Mouse (Mus musculus): ENCODE measurements around the gene Rita1. TPM values are rescaled to one million over a fixed set of nuclear protein-coding genes. Genes with fewer than 3 reads are reported as not detected.

The Rita1 gene
- polyA plus RNA-seq, 1 experiment from 2014 or later = 9.6 TPM

DNA sequence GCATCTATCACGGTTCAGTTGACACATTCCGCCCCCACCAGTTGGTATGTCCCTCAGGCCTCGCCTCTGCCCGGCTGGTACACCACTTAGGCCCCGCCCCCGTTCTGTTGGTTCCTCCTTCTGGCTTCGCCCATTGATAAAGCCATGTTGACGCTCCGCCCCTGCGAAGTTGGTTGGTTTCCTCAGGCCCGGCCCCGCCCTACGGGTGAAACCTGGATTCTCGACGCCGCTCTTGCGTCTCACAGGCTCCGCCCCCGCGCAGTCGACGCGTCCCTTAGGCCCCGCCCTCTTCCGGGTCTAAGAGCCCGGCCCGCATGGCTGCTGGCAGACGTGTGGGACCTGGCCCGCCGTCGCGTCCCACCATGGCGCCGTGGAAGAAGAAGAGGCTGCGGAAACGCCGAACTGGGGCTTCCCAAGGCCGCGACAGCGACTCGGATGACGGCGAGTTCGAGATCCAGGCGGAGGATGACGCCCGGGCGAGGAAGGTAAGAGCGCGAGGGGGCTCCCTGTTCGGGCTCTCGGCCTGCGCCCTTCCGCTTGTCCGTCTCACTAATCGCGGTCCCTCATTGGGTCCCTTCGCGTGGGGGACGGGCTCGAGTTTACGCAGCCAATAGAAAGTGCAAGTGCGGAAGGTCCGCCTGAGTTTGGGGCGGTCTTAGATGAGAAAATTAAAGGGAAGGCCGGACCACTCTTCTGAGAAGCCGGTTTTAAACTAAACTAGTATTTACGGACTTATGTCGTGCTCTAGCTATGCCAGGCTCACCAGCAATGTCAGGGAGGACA, 624 bp upstream of the Rita1 start:
- peak overlapping the region; percentile 88 for H3K9ac ChIP-seq
- peaks cover 20% of the 10 kb centered on the region for H3K4me1 ChIP-seq
- no peaks in the 10 kb centered on the region for H3K27me3 ChIP-seq (replicated peaks)
- H3K27ac ChIP-seq (replicated peaks) = peak overlapping the region; percentile 81
- ATAC-seq (ENCODE audit: extremely low read depth, insufficient number of reproducible peaks, low FRiP score, low TSS enrichment) = peak; percentile 92
- peak overlapping the region; percentile 87 for H3K4me2 ChIP-seq
- H3K36me3 ChIP-seq = peaks cover 38% of the 10 kb centered on the region
- H3K9me3 ChIP-seq = peaks cover 5% of the 10 kb centered on the region; the same call in 1 of the 2 replicates
- peak overlapping the region; percentile 74 for H3K4me3 ChIP-seq
- under 1% methylated on average over 69 of the region's 69 CpGs for WGBS

DNA sequence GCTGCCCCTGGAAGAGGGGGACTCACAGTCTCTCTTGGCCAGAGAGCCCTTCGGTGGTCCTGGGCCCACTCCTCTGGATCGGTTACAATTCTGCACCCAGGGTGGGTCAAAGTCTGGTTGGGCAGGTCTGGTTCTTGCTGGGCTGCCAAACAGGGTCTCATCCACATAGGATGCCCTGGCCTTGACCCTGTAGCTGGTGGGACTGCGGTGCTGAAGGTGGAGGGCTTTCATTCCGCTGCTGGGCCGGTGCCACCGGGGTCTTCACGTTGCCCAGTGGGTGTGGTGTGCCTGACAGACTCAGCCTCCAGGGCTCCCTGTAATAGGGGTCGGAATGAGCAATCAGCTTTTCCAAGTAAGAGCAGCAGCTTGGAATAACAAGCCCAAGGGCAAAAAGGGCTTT, 973 bp downstream of the Rita1 start:
- H3K4me1 ChIP-seq = peaks cover 20% of the 10 kb centered on the region
- peak overlapping the region; percentile 79 for H3K9ac ChIP-seq
- no peaks in the 10 kb centered on the region for H3K27me3 ChIP-seq (replicated peaks)
- peaks cover 27% of the 10 kb centered on the region for H3K36me3 ChIP-seq
- no peak for ATAC-seq (ENCODE audit: extremely low read depth, insufficient number of reproducible peaks, low FRiP score, low TSS enrichment)
- 55% methylated on average over 8 of the region's 8 CpGs for WGBS
- H3K27ac ChIP-seq (replicated peaks) = peak overlapping the region; percentile 75
- H3K4me2 ChIP-seq = peak overlapping the region; percentile 87
- peaks cover 5% of the 10 kb centered on the region; the same call in 1 of the 2 replicates for H3K9me3 ChIP-seq
- H3K4me3 ChIP-seq = peak overlapping the region; percentile 74

DNA sequence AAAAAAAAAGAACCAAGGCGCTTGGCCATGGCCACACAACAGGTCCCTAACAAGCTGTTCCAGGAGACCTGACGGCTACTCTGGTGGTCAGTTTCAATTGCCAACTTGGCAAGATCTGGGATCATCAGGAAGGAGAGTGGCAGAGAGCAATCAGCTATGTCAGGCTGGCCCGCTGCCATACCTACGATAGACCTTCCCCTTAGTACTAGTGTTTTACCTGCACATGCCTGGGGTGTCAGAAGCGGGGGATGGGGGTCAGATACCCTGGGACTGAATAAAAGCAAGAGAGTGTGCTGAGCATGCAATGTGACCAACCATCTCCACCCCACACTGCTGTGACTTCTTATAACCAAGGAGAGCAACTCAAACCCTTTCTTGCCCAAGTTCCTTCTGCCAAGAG, 1.5 kb downstream of the Rita1 start:
- 0 out of 2 replicates have a peak overlapping the region, but pooled peaks have one; percentile 74 for H3K4me3 ChIP-seq

DNA sequence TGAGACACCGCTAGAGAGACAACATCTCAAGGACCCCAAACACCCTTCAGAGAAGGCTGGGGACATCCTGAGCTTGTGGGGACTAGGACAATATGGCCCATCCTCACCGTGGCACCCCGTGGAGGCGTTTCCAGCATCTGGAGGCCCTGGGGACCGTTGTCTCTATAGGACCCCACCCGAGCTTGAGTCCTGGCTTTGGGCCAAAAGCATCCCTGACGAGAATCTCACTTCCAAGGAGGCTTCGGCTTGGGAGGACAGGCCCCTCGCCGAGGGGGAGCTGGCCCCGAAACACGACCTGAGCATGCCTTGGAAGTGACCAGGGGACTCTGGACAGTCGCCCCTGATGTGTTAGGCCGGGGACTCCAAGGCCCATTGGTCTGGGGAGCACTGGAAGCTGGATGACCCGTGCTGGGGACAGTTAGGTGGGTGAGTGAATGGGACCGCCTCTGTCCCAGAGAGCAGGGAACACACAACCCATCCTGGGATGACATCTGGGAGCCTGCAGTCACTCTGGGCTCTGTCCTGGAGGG, 3.1 kb downstream of the Rita1 start:
- Histone ChIP-seq H3K4me1 (peaks cover 25% of the 10 kb centered on the region), H3K36me3 (peaks cover 14% of the 10 kb centered on the region), H3K4me2 (no peak overlapping the region), H3K27me3 (replicated peaks) (no peaks in the 10 kb centered on the region), H3K4me3 (no peak overlapping the region), H3K27ac (replicated peaks) (no peak overlapping the region), H3K9me3 (no peaks in the 10 kb centered on the region), H3K9ac (no peak overlapping the region)
- WGBS = 80% methylated on average over 16 of the region's 16 CpGs
- ATAC-seq (ENCODE audit: extremely low read depth, insufficient number of reproducible peaks, low FRiP score, low TSS enrichment) = no peak

More for the DNA sequence above, 1.5 kb downstream of the Rita1 start:
- ATAC-seq (ENCODE audit: extremely low read depth, insufficient number of reproducible peaks, low FRiP score, low TSS enrichment) = no peak
- H3K4me2 ChIP-seq = peak overlapping the region; percentile 87
- no peaks in the 10 kb centered on the region for H3K27me3 ChIP-seq (replicated peaks)
- no peak overlapping the region for H3K27ac ChIP-seq (replicated peaks)
- peaks cover 22% of the 10 kb centered on the region for H3K36me3 ChIP-seq
- WGBS = 92% methylated on average over 5 of the region's 5 CpGs
- peak overlapping the region; percentile 79 for H3K9ac ChIP-seq
- peaks cover 3% of the 10 kb centered on the region; the same call in 1 of the 2 replicates for H3K9me3 ChIP-seq
- H3K4me1 ChIP-seq = peaks cover 20% of the 10 kb centered on the region

DNA sequence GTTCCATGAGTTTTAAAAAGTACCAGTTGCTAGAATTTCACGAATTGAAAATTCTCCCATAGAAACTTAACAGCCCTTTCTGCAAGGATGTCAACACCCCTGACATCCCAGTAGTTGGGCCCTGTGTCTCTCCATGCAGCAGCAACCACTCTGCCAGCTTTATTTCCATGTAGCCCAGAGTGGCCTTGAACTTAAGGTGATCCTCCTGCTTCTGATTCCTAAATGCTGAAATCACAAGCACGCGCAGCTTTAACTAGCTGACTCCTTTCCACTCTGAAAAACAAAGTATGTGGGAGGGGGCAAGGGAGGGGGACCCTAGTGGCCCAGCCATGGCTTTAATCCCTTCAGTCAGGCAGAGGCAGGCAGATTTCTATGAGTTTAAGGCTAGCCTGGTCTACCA, 5.1 kb downstream of the Rita1 start:
- no peak for ATAC-seq (ENCODE audit: extremely low read depth, insufficient number of reproducible peaks, low FRiP score, low TSS enrichment)
- Histone ChIP-seq H3K4me1 (peaks cover 18% of the 10 kb centered on the region), H3K9me3 (no peaks in the 10 kb centered on the region), H3K9ac (no peak overlapping the region), H3K27me3 (replicated peaks) (no peaks in the 10 kb centered on the region), H3K36me3 (peaks cover 14% of the 10 kb centered on the region), H3K4me2 (no peak overlapping the region), H3K27ac (replicated peaks) (no peak overlapping the region), H3K4me3 (no peak overlapping the region)
- WGBS = 83% methylated on average over 3 of the region's 3 CpGs

DNA sequence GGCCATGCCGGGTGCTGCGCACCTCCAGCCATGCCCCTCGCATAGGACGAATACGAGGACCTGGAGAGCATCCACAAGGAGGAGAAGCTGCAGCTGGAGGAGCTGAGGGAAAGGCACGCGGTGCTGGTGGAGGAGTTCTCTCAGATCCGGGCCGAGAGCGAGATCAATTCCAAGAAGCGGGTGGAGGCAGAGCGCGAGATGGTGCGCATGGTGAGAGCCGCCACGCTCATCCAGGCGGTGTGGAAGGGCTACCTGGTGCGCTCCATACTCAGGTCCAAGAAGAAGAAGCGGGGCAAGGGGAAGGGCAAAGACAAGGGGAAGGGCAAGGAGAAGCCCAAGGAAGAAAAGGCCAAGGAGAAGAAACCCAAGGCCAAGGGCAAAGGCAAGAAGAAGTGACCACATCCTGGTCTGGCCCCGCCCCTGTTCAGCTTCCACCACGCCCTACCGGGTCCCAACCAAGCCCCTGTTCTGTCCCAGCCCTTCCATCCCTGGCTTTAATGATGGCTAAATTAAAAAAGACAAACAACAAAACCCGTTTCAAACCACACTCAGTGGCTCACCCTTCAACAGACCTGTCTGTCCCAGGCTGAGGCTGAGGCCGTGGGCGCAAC, 5.7 kb downstream of the Rita1 start:
- ATAC-seq (ENCODE audit: extremely low read depth, insufficient number of reproducible peaks, low FRiP score, low TSS enrichment) = no peak
- peaks cover 14% of the 10 kb centered on the region for H3K36me3 ChIP-seq
- no peak overlapping the region for H3K4me2 ChIP-seq
- no peak overlapping the region for H3K27ac ChIP-seq (replicated peaks)
- no peak overlapping the region for H3K9ac ChIP-seq
- H3K27me3 ChIP-seq (replicated peaks) = no peaks in the 10 kb centered on the region
- no peaks in the 10 kb centered on the region for H3K9me3 ChIP-seq
- WGBS = 61% methylated on average over 25 of the region's 25 CpGs
- H3K4me1 ChIP-seq = peaks cover 17% of the 10 kb centered on the region
- no peak overlapping the region for H3K4me3 ChIP-seq

DNA sequence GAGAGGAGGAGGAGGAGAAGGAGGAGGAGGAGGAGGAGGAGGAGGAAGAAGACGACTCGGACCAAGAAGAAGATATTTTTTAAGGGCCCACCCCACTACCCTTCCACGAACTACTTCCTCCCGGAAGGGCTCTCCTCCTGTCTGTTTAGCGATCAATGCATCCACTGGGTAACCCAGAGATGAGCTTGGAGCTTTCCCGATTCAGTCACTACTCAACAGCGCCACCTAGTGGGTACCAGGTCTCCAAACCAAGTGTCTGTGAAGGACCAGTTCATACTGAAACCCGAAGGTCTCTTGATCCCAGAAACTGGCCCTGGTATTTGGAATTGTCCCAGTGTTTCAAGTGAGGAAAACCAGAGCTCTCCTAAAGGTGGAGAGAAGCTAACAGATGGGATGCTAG, 6.7 kb downstream of the Rita1 start:
- Histone ChIP-seq H3K4me1 (peaks cover 17% of the 10 kb centered on the region), H3K36me3 (peaks cover 14% of the 10 kb centered on the region), H3K9ac (peak overlapping the region; percentile 70), H3K4me2 (peak overlapping the region; percentile 75), H3K27ac (replicated peaks) (no peak overlapping the region), H3K27me3 (replicated peaks) (no peaks in the 10 kb centered on the region), H3K9me3 (no peaks in the 10 kb centered on the region), H3K4me3 (peak overlapping the region; percentile 45)
- WGBS = 2% methylated on average over 8 of the region's 8 CpGs
- ATAC-seq (ENCODE audit: extremely low read depth, insufficient number of reproducible peaks, low FRiP score, low TSS enrichment) = no peak

DNA sequence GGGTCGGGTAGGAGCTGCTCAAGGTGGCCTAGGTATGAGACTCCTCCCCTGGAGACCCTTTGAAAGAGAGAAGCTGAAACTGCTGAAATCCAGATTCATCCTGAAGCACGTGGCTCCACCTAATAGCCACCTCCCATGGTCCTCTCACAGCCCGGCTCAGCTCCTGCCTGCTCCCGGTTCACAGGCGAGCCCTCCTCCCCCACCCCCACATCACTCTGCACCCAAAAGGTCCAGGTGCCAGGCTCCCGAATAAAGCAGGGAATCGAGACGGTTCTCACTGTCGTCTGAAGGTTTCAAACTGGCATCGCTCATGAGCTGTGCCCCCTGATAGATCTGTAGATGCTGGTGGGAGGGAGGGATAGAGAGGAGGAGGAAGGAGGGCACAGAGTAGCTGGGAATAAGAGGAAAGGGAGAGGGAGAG, 7.1 kb downstream of the Rita1 start:
- no peak for ATAC-seq (ENCODE audit: extremely low read depth, insufficient number of reproducible peaks, low FRiP score, low TSS enrichment)
- no peak overlapping the region for H3K27ac ChIP-seq (replicated peaks)
- H3K4me3 ChIP-seq = peak overlapping the region; percentile 45
- H3K4me2 ChIP-seq = peak overlapping the region; percentile 75
- peaks cover 22% of the 10 kb centered on the region for H3K4me1 ChIP-seq
- H3K9me3 ChIP-seq = no peaks in the 10 kb centered on the region
- H3K27me3 ChIP-seq (replicated peaks) = peaks cover 1% of the 10 kb centered on the region; the same call in 1 of the 2 replicates
- H3K9ac ChIP-seq = peak overlapping the region; percentile 70
- WGBS = 1% methylated on average over 10 of the region's 10 CpGs
- H3K36me3 ChIP-seq = peaks cover 14% of the 10 kb centered on the region

DNA sequence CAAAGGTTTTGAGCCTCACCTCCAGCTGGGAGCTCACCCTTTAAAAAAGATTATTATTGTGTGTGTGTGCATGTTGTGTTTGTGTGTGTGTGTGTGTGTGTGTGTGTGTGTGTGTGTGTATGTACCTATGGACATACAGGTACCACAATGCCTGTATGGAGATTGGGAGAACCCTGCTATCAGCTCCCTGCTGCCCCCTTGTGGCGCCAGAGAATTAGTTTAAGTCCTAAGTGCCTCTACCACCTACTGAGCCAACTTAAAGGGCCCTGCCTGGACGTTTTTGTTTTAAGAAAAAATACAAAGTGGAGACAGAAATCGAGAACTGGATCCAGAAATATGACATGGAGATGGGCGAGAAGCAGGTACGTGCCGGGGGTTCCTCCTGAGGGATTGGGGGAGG, 7.5 kb downstream of the Rita1 start:
- Histone ChIP-seq H3K9me3 (no peaks in the 10 kb centered on the region), H3K27me3 (replicated peaks) (peaks cover 5% of the 10 kb centered on the region; the same call in 1 of the 2 replicates), H3K4me2 (peak overlapping the region; percentile 75), H3K36me3 (peaks cover 11% of the 10 kb centered on the region), H3K27ac (replicated peaks) (no peak overlapping the region), H3K9ac (peak overlapping the region; percentile 70), H3K4me3 (peak overlapping the region; percentile 45), H3K4me1 (peaks cover 26% of the 10 kb centered on the region)
- 5% methylated on average over 6 of the region's 6 CpGs for WGBS
- no peak for ATAC-seq (ENCODE audit: extremely low read depth, insufficient number of reproducible peaks, low FRiP score, low TSS enrichment)

DNA sequence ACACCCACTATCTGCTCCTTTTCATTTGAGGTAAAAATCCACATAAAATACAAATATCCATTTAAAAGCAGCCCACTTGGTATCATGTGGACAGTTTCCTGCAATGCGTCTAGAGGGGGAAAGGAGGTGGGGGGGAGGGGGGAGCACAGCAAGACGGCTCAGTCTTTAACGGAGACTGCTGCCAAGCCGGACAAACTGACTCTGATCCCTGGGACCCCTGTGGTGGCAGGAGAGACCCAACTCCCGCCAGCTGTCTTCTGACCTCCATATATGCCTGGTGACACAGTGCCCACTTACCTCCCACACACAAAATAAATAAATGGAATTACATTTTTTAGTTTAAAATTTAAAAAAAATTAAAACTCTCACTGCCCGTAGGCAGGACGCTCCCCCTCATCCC, 8.9 kb downstream of the Rita1 start:
- WGBS = 62% methylated on average over 7 of the region's 7 CpGs
- ATAC-seq (ENCODE audit: extremely low read depth, insufficient number of reproducible peaks, low FRiP score, low TSS enrichment) = no peak
- Histone ChIP-seq H3K27me3 (replicated peaks) (peaks cover 18% of the 10 kb centered on the region), H3K4me3 (no peak overlapping the region), H3K27ac (replicated peaks) (no peak overlapping the region), H3K36me3 (peaks cover 6% of the 10 kb centered on the region; the same call in 1 of the 2 replicates), H3K9ac (no peak overlapping the region), H3K4me2 (no peak overlapping the region), H3K4me1 (peaks cover 30% of the 10 kb centered on the region), H3K9me3 (no peaks in the 10 kb centered on the region)

DNA sequence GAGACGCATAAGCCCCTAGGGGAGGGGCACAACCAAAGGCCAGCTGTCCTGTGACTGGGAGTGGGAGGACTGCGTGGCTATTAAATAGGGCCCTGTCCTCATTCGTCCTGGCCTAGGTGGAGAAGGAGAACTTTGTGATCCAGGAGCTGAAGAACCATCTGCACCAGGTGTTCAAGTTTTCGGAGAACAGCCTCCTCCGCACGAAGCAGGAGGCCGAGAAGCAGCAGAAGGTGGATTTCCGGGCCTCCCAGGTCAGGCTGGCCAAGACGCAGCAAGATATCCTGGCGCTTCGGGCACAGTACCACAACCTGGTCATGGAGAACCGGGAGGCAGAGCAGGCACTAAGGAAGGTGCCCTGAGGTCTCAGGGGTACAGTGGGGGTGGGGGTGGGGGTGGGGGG, 10.2 kb downstream of the Rita1 start:
- 87% methylated on average over 12 of the region's 12 CpGs for WGBS
- no peak overlapping the region for H3K27ac ChIP-seq (replicated peaks)
- H3K4me2 ChIP-seq = no peak overlapping the region
- no peak overlapping the region for H3K9ac ChIP-seq
- H3K36me3 ChIP-seq = no peaks in the 10 kb centered on the region
- peaks cover 30% of the 10 kb centered on the region for H3K4me1 ChIP-seq
- H3K4me3 ChIP-seq = no peak overlapping the region
- no peaks in the 10 kb centered on the region for H3K9me3 ChIP-seq
- ATAC-seq (ENCODE audit: extremely low read depth, insufficient number of reproducible peaks, low FRiP score, low TSS enrichment) = no peak
- peaks cover 32% of the 10 kb centered on the region for H3K27me3 ChIP-seq (replicated peaks)

Measured in heart, embryonic 13.5 days (tissue).